Mouse (Mus musculus) forebrain, embryonic 13.5 days (tissue): ENCODE data around the gene Cry2. TPM values are rescaled to one million over a fixed set of nuclear protein-coding genes. Genes with fewer than 3 reads are reported as not detected.

ENCODE experiments used
- ATAC-seq: fragments of 200-750 bp; cut with Nextera tagmentation; 2 replicates; pipeline ENCODE4 v1.8.0; 2017
- H3K27ac ChIP-seq: fragments of 300-500 bp; sonication (generic); 2 replicates; pipeline ENCODE4 v1.5.1; 2015; ENCODE audit warnings: inconsistent platforms, mild to moderate bottlenecking, moderate library complexity
- H3K27me3 ChIP-seq: fragments of 300-500 bp; sonication (generic); 2 replicates; pipeline ENCODE4 v1.6.1; 2015; ENCODE audit warnings: mild to moderate bottlenecking, inconsistent platforms
- H3K36me3 ChIP-seq: fragments of 300-500 bp; sonication (generic); 2 replicates; pipeline ENCODE4 v1.6.1; 2015; ENCODE audit warnings: mild to moderate bottlenecking, inconsistent platforms; ENCODE audit not compliant: poor library complexity, severe bottlenecking
- H3K4me1 ChIP-seq: fragments of 300-500 bp; sonication (generic); 2 replicates; pipeline ENCODE4 v1.6.1; 2015; ENCODE audit warnings: inconsistent platforms
- H3K4me2 ChIP-seq: fragments of 300-500 bp; sonication (generic); 2 replicates; pipeline ENCODE4 v1.6.1; 2015; ENCODE audit warnings: inconsistent platforms, mild to moderate bottlenecking, moderate library complexity
- H3K4me3 ChIP-seq: fragments of 300-500 bp; sonication (generic); 2 replicates; pipeline ENCODE4 v1.5.1; 2015; ENCODE audit warnings: mild to moderate bottlenecking, inconsistent platforms
- H3K9ac ChIP-seq: fragments of 300-500 bp; sonication (generic); 2 replicates; pipeline ENCODE4 v1.6.1; 2015; ENCODE audit warnings: mild to moderate bottlenecking, inconsistent platforms
- H3K9me3 ChIP-seq: fragments of 300-500 bp; sonication (generic); replicated peaks from 2 replicates; pipeline ENCODE4 v1.6.1; 2016; ENCODE audit warnings: inconsistent platforms
- WGBS: fragments of 180-500 bp; shearing (Covaris S2); methylation state at CpG from one replicate; pipeline ENCODE4 v1.1.7; 2015; 5-methylcytosine and 5-hydroxymethylcytosine counted together
- microRNA-seq: library from miRNA; unstranded; fragments of <30 nt; microRNA quantifications from one replicate; pipeline ENCODE4, GENCODE M21; 2016
- polyA plus RNA-seq: library from polyadenylated mRNA; unstranded; fragments of >200 nt; fragmentation: Nextera tagmentation; extraction: Ambion mirVana; gene quantifications from 2 replicates; pipeline ENCODE4 v1.2.1, GENCODE M21; 2015

The Cry2 gene
- polyA plus RNA-seq, 1 experiment from 2014 or later: 28.2 TPM

GRCm38 (mm10) chr2:92360186-92360823 lies 73.5 kb downstream of the Cry2 start:
- 72% methylated on average over 25 of the region's 25 CpGs for WGBS
- Histone ChIP-seq H3K4me3 (no peak overlapping the region), H3K9me3 (no peaks in the 10 kb centered on the region), H3K4me1 (peaks cover 8% of the 10 kb centered on the region; the same call in 1 of the 2 replicates), H3K4me2 (no peak overlapping the region), H3K27ac (peak overlapping the region; percentile 57), H3K27me3 (no peaks in the 10 kb centered on the region), H3K9ac (no peak overlapping the region), H3K36me3 (peaks cover 77% of the 10 kb centered on the region)
- peak; percentile 48; the same call in 1 of the 2 replicates for ATAC-seq

DNA sequence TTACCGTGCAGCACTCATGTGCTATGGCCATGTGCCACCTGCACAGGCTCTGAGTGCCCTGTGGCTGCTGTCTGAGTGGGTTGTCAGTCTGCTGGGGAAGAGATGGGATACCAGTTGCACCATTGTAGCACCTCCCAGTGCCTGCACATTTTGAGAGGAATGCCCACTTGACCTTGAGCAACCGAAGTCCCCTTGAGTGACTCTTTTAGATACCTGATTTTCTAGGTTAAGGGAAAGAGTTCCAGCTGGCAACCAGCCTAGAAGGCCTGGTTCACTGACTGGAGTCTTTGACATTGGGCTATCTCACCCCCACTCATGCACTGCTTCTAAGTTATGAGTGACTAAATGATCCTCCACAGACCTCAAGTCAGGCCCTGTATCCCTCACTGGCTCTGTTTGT lies 74.5 kb downstream of the Cry2 start:
- peaks cover 80% of the 10 kb centered on the region for H3K36me3 ChIP-seq
- no peak for ATAC-seq

GRCm38 (mm10) chr2:92354224-92354623 lies 79.6 kb downstream of the Cry2 start:
- Histone ChIP-seq H3K27me3 (no peaks in the 10 kb centered on the region), H3K36me3 (peaks cover 83% of the 10 kb centered on the region), H3K9me3 (no peaks in the 10 kb centered on the region), H3K9ac (no peak overlapping the region), H3K4me1 (peaks cover 3% of the 10 kb centered on the region; the same call in 1 of the 2 replicates), H3K4me3 (no peak overlapping the region), H3K27ac (no peak overlapping the region), H3K4me2 (no peak overlapping the region)
- no peak for ATAC-seq
- 84% methylated on average over 6 of the region's 6 CpGs for WGBS

More for the DNA sequence above, 74.5 kb downstream of the Cry2 start:
- H3K4me3 ChIP-seq: no peak overlapping the region
- no peak overlapping the region for H3K9ac ChIP-seq
- 87% methylated on average over 2 of the region's 2 CpGs for WGBS
- no peak overlapping the region for H3K4me2 ChIP-seq
- H3K27me3 ChIP-seq: no peaks in the 10 kb centered on the region
- no peaks in the 10 kb centered on the region for H3K9me3 ChIP-seq
- H3K4me1 ChIP-seq: peaks cover 8% of the 10 kb centered on the region; the same call in 1 of the 2 replicates
- H3K27ac ChIP-seq: no peak overlapping the region

Small RNAs within 50 kb of the gene (microRNA-seq; reads per million reads assigned to microRNA genes)
- not detected for gene Mir7000

Other genes with a start within 250 kb of the Cry2 start
- gene Pex16, start 59.4 kb downstream of the Cry2 start, polyA plus RNA-seq: 33.8 and 33.9 TPM in 2 replicates
- gene Large2, start 59.2 kb downstream of the Cry2 start, polyA plus RNA-seq: 1.5 and 2.4 TPM in 2 replicates
- 6.2 and 6.6 TPM in 2 replicates for gene 1700029I15Rik, start 51.5 kb downstream of the Cry2 start, polyA plus RNA-seq
- gene Mapk8ip1, start 32.8 kb downstream of the Cry2 start, polyA plus RNA-seq: 66.9 and 71.1 TPM in 2 replicates
- 6.7 and 9.0 TPM in 2 replicates for gene Slc35c1, start 26.5 kb upstream of the Cry2 start, polyA plus RNA-seq
- 13.9 and 18.9 TPM in 2 replicates for gene Chst1, start 165.7 kb upstream of the Cry2 start, polyA plus RNA-seq